Mouse (Mus musculus) yolk sac, embryonic 10.5 days (tissue): Measurements from ENCODE around the gene Rgp1.

Source experiments
- DNase-seq: peaks from one replicate; pipeline ENCODE4 v3.0.0-alpha.2; 2017; ENCODE audit warnings: low spot score

Gene Rgp1

DNA sequence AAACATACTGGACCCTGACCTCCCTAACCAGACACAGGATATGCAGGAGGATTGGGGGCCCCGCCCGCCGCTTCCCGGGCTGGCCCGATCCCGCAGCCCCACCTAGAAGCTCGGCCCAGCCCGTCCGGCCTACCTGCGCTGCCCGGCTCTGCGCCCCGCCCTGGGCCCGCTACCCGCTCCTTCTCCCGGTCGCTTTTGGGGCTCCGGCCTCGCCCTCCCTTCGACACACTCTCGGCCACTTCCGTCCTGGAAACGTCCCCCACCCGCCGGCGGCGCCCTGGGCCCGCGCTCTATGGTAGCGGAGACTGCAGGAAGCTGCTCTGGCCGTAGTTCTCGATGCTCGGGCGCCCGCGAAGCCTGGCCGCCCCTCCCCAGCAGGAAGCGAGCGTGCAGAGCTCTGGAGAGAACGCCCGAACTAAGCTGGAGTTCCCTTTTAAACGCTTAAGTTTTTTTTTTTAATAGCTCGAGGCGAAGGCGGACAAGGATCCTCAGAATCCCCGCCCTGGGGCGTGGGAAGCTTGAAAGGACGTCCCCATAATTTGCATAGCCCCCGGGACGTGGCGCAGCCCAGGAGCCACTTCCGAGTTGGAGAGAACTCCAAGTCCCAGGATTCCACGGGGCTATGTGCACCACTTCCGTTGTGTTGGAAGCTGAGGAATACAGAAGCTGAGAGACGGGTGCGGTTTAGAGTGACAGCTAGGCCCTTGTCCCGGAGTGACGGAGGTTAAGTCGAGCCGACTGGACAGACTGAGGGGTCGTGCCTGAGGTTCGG is 16.3 kb upstream of the Rgp1 start, which contains the start of the genes Creb3 and Tln1:
Gene Creb3 (plus strand): TSS at position 336 of the 772 bp plus-strand sequence.
Gene Tln1 (minus strand): TSS at position 695 of the 772 bp plus-strand sequence.
- DNase-seq = peak; percentile 97

DNA sequence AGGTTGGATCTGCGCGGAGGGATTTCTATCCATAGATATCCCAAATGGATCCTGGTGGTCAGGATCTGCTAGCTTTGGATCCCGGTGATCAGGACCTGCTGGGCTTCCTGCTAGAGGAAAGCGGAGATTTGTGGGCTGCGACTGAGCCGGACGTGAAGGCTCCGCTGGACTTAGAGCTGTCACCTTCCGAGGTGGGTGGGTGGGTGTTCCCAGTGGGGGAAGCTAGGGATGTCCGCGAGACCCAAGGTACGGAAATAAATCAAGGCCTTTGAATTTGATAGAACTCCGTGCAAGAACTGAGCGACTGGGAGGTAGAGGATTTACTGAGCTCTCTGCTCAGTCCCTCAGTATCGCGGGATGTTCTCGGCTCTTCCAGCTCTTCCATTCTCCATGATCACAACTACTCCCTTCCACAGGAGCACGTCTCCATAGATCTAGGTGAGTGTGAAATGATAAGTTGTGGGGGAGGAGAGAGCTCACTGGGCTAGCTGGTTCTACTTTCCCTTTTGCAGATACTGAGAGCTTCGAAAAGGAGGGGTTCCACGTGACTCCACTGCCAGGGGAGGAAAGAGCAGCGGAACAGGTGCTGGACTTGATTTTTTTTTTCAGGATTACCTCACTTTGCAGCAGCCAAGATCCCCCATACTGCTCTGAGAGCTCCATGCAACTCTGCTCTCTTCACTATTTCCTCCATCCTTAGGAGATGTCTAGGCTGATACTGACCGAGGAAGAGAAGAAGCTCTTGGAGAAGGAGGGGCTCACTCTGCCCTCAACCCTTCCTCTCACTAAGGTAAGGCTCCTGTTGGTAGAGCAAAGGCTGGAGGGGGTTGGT is 15.5 kb upstream of the Rgp1 start:
- DNase-seq = no peak

DNA sequence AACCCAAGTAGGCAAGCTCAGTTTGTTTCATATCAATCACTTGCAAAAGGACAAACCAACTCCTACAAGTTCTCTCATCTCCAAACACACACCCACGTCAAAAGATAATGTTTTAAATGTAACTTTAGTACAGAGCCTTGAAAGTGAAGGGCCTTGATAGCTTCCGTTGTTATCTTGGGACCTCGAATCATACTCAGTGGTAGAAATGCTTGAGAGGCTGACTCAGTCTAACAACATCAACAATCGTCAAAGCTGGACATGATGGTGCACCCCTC is 15.0 kb upstream of the Rgp1 start:
- no peak for DNase-seq

DNA sequence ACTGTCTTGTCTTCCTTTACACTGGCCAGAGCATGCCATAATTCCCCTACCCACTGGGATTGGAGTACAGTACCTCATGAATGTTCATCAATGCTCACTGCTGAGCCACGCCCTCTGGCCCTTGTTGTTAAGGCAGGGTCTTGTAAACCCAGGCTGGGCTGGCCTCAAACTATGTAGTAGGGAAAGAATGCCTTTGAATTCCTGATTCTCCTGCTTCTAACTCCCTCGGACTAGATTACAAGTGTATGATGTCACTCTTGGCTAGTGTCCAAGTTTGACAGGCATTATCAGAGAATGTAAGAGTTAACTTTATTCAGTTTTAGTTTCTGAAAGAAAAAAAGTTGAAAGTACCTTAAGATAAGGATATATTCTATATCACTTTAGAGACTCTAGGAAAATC is 14.3 kb upstream of the Rgp1 start:
- no peak for DNase-seq

DNA sequence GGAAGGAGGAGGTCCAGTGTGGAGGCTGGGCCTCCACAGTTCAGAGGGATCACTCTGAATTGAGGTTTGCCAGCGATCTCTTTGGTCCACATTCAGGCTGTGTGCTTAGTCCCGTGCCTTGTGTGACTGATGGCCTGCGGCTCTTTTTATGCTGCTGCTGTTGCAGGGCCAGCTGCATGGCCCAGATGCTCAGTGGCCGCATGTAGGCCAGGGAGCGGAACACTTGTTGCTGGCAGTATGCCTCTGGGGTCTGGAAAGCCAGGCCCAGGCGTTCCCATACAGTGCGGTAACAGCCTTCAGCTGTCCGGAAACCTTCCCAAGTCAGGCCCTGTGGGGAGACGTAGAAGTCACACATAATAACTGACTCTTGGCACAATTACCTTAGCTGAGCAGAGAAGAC is 11.4 kb upstream of the Rgp1 start:
- DNase-seq = no peak

DNA sequence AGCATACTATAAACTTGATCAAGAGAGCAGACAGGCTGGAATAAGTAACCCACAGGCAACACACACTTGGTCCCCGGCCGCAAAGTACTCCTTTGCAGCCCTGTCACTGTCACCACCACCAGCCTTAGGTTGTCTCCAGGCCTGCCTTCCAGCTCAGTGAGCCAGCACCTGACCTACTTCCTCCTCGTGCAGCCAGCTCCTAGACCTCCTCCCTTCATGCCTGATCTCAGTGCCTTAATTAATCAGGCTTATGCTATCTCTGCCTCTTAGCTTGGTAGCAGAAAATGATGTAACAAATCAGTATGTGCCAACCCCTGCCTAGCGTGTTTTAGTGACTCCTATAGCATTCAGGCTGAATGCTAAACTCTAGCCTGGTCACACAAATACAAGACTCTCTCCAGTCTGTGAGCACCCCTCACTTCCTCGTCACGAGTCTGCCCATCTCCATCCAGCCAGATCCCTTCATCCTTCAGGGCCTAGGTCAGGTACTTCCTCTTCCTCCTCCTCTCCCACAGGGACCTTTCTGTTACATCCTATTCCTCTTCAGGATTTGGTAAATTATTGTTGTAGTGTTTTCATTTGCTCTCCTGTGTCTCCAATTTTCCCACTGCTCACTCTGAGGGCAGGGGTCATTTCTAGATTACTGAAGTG is 7.0 kb upstream of the Rgp1 start:
- DNase-seq = no peak

DNA sequence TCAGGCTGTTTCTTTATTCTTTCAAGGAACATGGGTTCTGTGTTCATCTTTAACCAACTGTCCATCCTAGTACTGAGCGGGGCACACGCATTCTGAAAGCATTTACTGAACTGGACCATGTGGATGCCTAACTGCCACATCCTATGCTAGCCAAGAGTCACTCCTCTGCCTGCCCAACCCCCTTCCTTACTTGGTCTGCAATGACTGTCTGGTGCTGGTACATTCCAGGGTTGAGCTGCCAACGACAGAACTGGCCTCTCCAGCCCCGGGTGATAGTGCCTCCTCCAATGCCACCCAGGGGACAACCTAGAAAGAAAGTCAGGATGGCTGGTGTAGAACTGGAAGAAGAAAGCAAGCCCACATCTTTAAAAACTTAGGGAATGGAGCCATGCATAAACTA is 5.0 kb upstream of the Rgp1 start:
- DNase-seq = no peak

DNA sequence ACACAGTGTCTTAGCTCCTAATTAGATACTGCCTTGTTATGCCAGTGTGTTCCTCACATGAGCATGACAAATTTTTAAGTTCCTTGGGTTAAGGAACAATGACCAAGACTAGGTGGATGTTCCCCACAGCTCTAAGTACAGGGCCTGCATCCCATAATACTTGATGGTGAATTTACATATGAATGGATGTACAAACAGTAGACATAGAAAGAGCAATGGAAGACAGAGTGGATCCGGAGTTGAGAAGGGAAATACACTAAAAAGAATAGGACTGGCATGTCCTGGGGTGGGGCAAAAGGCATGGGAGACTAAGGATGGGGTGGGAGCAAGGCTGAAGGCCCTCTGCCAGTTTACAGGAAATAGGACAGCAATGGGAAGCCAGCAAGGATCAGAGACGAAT is 3.2 kb upstream of the Rgp1 start:
- no peak for DNase-seq

DNA sequence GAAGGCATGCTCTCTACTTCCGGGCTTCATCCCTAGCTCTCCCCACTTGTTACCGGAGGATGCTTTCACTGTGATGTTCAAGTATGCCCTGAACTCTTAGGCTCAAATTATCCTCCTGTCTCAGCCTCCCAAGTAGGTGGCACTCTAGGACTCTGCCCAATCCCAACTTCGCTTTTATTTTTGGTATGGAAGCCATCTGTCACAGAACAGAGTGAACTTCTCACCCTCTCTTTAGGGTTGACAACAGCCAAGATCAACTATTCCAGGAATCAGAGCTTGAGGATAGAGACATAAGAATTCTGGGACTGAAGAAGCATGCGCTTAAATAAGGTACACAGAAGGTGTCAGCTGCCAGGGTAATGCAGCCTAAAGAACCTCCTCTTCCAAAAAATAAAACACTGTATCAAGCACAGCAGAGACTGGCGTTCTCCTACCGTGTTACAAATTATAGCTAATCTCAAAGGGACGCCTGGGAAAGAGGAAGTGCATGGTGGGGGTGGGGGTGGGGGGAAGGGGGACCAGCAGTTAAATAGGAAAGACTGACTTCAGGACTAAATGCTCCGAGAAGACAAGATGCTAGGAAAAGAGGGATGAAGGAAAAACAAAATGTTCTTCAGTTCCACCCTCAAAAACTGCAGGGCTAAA is 1.2 kb upstream of the Rgp1 start:
- DNase-seq = no peak

DNA sequence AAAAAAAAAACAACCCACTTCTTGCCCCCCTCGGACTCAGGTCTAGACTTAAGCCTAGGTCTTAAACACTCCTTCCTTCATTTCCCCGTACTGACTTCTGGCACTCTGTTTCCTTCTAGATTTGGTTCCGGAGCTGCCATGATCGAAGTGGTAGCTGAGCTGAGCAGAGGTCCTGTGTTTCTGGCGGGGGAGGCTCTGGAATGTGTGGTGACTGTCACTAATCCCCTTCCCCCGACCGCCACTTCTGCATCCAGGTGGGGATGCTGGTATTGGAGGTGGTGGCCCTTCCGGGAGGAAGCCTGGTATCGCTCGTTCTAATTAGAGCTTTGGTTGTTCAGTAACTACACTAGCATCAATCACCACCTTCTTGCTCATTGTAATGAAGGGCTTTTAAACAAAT is 741 bp downstream of the Rgp1 start:
- DNase-seq = no peak

DNA sequence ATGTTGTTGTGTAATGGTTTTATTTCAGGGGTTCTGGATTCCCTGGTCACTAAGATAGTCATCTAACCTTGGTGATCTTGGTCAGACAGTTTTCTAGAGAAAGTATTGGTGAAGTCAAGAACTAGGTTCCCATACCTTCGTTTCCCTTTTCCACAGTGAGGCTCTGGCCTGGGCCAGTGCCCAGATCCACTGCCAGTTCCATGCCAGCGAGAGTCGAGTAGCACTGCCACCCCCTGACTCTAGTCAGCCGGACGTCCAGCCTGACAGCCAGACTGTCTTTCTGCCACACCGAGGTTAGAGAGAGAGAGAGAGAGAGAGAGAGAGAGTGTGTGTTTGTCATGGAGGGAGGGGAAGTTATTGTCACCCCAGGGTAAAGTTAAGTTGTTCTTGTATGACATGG is 1.2 kb downstream of the Rgp1 start:
- no peak for DNase-seq

DNA sequence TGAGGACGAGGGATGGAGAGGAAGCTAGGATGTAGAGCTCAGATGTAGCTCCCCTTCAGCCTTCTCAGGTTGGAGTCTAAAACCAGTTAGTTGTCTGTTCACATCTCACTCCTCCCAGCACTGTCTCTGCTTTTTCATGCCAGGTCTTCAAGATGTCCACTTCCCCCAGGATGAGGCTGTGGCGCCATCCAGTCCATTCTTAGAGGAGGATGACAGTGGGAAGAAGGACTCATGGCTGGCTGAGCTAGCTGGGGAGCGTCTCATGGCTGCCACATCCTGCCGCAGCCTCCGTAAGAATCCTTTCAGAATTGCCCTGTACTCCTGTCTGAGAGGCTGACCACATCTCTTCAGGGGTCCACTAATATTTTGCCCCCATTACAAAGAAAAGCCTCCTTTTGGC is 2.2 kb downstream of the Rgp1 start:
- DNase-seq = no peak

DNA sequence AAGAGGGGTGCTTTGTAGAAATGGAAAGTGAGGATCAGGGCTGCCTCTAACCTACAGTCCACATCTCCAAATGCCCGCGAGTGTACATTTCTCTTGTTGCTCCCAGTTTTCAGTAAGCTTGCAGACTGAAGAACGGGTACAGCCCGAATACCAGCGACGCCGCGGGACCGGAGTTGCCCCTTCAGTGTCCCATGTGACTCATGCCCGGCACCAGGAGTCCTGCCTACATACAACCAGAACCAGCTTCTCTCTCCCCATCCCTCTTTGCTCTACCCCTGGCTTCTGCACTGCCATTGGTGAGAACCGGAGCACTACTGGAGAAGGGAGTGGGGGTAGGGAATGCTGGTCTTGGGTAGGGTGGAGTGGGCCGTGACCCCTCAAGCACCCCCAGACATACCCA is 2.9 kb downstream of the Rgp1 start:
- no peak for DNase-seq

DNA sequence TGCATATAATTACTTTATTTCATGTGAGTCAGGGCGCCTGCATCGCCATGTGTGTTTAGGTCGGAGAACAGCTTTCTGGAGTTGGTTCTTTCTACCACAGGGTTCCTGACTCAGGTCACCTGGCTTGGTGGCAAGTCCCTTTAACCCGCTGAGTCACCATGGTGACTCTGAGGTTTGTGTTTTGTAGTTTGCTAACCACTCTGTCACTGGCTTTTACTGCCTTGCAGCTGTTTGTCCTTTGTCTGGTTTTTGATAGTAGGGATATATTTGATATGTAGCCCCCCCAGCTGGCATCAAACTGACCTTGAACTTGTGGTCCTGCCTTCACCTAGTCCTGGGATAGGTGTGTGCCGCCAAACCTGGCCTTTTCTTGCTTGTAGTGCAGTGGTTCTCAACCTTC is 3.7 kb downstream of the Rgp1 start:
- DNase-seq = no peak

DNA sequence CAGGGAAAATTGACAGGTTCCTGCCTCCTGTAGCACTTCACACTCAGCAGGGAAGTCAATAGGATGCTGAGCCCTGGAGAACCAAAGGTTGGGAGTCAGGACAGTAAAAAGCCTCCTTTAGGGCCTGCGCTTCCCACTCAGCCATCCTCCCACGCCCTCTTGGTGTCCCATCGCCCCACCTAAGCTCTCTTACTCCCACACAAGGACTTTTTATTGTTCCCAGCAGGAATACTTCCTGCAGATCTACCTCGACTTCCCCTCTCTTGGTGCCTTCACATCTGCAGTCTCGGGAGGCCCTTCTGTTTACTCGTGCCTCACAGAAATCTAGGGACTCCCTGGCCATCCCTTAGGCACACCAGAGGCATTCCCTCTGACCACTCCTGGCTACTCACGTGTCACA is 4.9 kb downstream of the Rgp1 start:
- no peak for DNase-seq

DNA sequence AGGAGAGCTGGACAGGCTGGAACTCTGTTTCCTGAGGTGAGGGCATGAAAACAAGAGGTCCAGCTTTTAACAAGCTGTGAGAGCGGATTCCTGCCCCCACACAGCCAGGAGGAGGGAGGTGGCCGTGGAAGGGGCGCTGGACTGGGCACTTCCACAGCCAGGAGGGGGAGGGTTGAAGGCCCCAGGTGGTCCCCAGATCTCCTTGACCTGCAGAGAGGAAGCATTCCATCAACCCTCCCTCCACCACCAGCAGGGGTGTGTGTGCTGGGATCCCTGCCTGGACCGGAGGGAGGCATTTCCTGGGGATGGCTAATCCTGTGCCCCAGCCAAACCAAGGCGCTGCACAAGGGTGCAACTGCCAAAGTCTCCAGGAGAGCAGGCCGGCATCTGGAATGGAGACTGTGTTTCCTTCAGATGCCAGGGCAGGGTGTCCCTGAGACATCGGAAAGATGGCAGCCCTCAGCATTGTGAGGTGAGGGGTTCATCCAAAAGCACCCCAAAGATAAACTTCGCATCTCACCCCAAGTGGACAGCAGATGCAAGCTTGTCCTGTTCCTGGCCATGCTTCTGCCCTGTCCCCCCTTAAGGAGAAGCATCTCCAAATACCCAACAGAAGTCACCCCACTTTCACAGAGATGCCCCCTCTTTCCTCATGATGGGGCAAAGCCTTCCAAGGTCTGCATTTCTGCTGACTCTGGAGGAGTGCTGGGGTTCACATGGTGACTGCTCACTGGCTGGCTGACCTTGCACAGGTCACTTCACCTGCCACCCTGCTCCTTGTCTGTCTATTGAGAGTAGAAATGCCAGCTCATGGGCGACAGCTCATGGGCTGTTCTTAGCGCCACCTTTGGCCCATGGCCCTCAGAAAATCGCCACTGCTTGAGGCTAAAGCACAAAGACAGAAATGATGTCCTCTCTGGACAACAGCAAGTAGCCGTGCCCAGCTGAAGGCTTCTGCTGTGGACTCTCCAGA is 6.2 kb downstream of the Rgp1 start, which contains the start of gene Msmp:
Gene Msmp (minus strand): TSS at position 51 of the 973 bp plus-strand sequence.
- DNase-seq = no peak

DNA sequence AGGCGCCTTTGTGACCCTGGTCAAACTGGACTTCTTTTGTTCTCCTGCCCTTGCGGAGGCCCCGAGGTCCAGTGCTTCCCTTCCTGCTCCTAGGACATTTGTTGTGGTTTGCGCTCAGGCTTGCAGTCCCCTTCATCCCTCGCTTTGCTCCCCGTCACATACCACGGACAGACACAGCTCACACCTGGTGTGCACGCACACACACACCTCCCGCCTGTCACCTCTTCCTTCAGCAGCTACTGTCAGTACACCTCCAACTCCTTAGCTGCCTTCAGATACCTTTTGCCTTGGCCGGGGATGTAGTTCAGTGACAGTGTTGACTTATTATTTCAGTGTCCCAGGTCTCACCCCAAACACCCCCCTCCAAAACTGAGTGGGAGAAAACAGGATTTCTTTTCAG is 7.2 kb downstream of the Rgp1 start:
- DNase-seq = no peak

DNA sequence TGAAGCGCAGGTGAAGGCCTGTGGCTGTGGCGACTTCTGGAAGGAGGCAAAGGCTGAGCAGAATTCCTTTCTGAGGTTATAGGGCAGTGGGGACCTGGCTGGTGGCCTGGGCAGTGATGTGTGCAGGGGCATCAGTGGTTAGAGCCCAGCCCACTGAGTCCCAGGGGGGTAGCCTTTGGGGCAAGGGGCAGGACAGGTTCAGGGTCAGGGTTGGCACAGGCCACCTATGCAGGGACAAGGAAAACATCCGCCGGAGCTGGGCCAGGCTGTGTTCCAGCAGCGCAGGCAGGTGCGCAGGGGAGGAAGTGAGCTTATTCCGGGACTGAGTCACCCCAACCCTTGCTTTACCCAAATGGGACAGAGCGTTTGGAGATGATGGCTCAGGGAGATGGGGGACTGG is 7.9 kb downstream of the Rgp1 start:
- DNase-seq = no peak

DNA sequence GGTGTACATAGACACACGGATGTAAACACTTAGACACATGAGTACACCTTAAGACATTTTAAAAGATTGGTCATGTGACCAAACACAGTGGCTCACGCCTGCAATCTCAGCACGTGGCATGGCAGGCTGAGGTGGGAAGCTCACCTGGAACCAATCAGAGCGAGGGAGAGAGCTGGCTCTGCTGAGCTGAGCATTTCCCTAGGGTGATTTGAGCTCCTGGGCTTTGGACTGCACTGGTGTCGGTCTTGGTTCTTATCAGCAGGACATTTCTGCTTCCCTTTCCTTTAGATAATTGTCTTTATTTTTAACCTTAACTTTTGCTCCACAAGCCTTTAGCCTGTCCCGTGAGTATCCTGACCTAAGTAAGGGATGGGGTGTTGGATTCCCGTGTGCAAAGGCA is 9.2 kb downstream of the Rgp1 start:
- no peak for DNase-seq

DNA sequence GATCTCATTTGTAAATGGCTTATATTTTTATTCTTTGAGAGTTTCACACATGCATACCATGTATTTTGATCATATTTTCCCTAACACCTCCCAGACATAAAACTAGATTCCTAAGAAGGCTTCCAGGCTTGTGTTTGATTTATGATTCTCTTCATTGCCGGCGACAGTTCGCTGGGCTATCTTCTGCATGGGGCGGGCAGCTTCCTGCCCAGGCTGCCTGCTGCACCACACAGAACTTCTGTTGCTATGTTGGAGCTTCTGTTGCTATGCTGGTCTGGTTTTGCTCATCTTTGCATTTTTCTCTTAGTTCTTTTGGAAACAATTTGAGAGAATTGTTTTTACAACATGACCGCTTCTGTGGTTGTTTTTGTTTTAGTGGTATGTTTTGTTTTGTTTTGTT is 13.0 kb downstream of the Rgp1 start:
- no peak for DNase-seq

DNA sequence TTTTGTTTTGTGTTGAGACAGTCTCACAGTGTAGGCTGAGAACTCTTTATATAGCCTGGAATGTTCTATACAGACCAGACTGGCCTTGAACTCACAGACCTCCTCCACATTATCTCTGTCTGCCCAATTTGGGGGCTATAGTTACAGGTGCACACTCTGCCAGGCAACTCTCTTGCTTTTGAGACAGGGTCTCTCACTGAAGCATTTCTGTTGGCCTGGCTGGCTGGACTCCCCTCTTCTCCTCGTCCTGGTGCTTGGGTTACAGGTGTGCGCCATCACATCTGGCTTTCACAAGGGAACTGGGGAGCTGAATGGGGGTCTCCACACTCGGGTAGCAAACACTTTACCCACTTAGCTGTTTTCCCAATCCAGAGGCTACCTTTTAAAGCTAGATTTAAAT is 13.4 kb downstream of the Rgp1 start:
- no peak for DNase-seq
